Mouse (Mus musculus) bone marrow macrophage, adult 2 months (primary cell): ENCODE data around the gene Lgi4.

Source experiments
- CTCF ChIP-seq: IDR thresholded peaks from 2 replicates; pipeline ENCODE4 v1.5.1; 2012; ENCODE audit warnings: low read depth, mild to moderate bottlenecking, low read length, moderate library complexity
- POLR2A ChIP-seq: IDR thresholded peaks from 2 replicates; pipeline ENCODE4 v1.6.1; 2012; ENCODE audit warnings: mild to moderate bottlenecking, low read depth, low read length, borderline replicate concordance

- TF ChIP-seq CTCF (no peak), POLR2A (no peak)
Measured at GRCm38 (mm10) chr7:31117465-31117864, 58.3 kb downstream of the Lgi4 start.
